Mouse (Mus musculus): ENCODE results near the gene Mrpl27. TPM values are rescaled to one million over a fixed set of nuclear protein-coding genes. Genes with fewer than 3 reads are reported as not detected.
"Not testable (repeated sequence)": the region's sequence is repeated elsewhere in the genome, so short reads cannot be mapped to it uniquely, and the experiment has no call there.

The Mrpl27 gene
- total RNA-seq, 2 experiments from 2014 or later = 63.7 to 66.4 TPM

DNA sequence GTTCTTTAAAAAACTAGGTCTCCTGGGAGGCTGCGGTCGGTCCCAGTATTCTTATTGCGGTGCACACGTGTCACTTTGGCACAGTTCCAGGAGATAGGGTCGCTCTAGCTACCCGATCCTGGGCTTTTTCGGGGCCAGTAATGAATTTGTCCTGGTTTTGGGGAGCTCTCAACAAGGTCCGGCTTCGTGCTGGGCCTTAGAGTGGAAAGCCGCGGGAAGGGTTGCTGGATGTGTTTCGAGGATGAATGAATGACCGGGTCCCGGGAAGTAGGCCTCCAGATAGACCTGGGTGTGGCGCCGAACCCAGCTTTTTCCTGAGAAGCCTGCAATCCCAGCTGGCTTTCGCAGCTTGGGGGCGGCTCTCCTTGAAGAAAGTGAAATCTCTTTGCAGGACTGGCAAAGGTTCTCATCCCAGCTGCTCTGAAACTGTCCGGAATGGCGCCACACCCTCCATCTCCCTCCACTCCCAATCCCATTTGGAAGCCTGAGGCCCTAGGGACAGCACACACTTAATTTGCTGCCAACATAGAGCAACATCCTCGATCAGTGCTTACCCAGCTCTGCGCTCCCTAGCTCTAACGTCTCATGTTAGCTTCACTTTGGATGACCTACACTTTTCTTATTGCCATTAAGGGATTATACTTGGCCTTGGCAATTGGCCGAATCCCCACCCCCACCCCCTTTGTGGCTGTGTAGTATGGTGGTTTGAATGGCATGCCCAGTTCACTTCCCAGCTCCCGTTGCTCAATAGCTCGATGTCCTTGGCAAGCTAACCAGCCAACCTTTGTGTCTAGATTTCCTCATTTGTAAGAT, 23.2 kb upstream of the Mrpl27 start:
- H3K27ac ChIP-seq = peak overlapping the region; percentile 65

DNA sequence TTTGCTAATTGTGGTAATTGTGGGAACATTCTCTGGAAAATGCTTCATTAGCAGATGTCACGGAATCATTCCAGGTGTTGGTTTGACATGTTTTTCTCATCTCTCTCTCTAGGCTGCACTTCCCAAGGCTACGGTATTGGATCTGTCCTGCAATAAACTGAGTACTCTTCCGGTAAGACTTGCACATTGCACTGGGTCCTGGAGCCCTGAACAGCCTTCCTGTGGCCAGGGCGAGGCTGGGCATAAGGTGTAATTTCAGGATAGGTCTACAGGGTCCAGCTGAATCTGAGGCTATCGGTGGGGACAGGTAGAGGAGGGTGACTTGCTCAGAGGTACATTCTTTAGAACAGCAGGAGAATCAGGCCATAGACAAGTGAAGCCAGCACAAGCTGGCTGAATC, 21.6 kb upstream of the Mrpl27 start:
- intact Hi-C loops (cut with DNase I) = loop anchor here (5.0 kb wide), 1 partner anchor 85 kb away; no protein-coding TSS in a partner anchor
- Histone ChIP-seq H3K27ac (no peak overlapping the region), H3K4me3 (no peak overlapping the region)
- no peak for TF ChIP-seq CTCF (IDR thresholded peaks at IDR 0.05)
- DNase-seq (ENCODE audit: extremely low spot score in 1 of 2, low spot score in 2 of 2) = no peak

More for the DNA sequence above, 23.2 kb upstream of the Mrpl27 start:
- H3K4me3 ChIP-seq = peak overlapping the region; percentile 92
- no peak for DNase-seq (ENCODE audit: extremely low spot score in 1 of 2, low spot score in 2 of 2)
- no peak for TF ChIP-seq CTCF (IDR thresholded peaks at IDR 0.05)
- intact Hi-C loops (cut with DNase I) = loop anchor here (5.0 kb wide), 1 partner anchor 87 kb away; no protein-coding TSS in a partner anchor

DNA sequence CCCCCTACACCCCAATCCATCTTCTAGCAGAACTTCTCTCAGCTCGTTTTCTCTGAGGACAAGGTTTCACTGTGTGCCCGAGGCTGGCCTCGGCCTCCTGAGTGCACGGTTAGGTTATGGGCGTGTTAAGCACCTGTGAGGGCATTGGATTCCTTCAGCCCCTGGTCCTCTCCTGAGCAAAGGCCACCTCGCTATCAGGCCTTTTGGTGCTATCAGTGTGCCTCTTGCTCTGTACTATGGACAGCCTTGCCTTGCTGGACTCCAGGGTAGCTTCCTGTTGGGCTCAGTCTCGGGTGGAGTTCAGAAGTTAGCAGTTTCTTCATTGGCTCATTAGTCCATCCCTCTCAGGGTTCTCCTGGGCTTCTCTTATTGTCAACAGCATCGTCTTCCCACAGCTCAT, 20.6 kb upstream of the Mrpl27 start:
- Histone ChIP-seq H3K27ac (no peak overlapping the region), H3K4me3 (no peak overlapping the region)
- intact Hi-C loops (cut with DNase I) = loop anchor here (5.0 kb wide), 1 partner anchor 84 kb away; no protein-coding TSS in a partner anchor
- TF ChIP-seq CTCF (IDR thresholded peaks at IDR 0.05) = no peak
- DNase-seq (ENCODE audit: extremely low spot score in 1 of 2, low spot score in 2 of 2) = no peak

DNA sequence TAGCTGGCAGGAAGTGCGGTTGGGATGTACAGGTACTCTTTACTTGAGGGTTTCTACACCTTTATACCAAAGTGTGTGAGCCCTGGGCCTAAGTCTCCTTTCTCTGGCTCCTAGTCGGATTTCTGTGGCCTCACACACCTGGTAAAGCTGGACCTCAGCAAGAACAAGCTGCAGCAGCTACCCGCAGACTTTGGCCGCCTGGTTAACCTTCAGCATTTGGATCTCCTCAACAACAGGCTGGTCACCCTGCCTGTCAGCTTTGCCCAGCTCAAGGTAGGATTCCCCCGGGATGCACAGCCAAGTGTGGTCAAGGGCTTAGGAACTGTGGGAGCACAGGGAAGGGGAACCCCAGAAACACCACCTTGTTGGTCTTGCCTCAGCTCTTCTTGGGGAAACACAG, 19.1 kb upstream of the Mrpl27 start:
- intact Hi-C loops (cut with DNase I) = loop anchor here (5.0 kb wide), 1 partner anchor 83 kb away; no protein-coding TSS in a partner anchor
- Histone ChIP-seq H3K27ac (no peak overlapping the region), H3K4me3 (no peak overlapping the region)
- TF ChIP-seq CTCF (IDR thresholded peaks at IDR 0.05) = no peak
- DNase-seq (ENCODE audit: extremely low spot score in 1 of 2, low spot score in 2 of 2) = no peak

DNA sequence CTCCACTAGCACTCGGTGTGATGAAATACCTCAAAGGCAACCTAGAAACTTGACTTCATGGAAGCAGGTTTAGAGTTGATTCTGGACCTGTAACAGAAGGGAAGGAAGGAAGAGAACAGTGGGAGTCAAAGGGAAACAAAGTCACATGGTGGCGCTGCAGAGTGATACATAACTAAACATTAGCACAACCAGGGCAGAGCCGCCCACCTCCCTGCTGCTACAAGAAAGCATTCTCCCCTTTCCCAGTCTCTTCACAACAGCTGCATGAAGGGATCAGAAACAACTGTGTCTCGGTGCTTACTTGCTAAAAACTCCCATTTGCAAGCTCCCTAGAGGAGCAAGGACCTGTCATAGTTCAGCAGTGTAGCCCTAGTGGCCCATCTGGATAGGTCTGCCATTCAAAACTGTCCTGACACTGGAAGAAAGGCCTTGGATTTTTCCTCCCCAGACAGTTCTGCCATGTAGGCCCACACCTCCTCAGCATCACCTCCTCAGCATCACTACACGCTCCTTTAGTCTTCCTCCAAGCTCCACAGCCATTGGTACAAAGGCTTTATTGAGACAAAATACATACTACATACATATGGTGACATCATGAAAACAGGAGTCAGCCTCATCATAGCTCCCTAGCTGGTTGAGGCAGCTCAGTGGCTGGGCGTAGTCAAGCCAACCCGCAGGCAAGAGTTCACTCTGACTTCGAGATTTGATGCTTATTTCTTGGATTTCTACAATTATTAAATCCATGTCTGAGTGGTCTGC, 8.9 kb upstream of the Mrpl27 start:
- intact Hi-C loops (cut with DNase I) = no loop called here
- H3K4me3 ChIP-seq = no peak overlapping the region
- no peak for DNase-seq (ENCODE audit: extremely low spot score in 1 of 2, low spot score in 2 of 2)
- no peak for TF ChIP-seq CTCF (IDR thresholded peaks at IDR 0.05)
- H3K27ac ChIP-seq = no peak overlapping the region

DNA sequence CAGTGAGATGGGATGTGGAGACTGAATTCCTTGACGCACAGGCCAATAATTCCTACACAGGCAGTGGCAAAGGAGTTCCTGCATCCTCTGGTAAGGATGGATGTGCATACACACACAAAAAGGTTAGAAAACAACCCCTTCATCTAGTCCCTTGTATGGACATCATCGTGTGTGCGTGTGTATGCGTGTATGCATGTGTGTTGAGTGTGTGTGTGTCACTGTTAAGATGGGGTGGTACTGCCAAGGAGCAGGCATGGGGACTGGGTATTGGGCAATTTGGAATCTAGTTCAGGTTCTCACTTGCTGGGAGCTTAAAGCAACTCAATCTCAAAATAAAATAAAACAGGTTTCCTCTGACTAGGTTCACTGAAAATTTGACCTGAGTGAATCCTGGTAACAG, 7.1 kb upstream of the Mrpl27 start:
- Histone ChIP-seq H3K4me3 (no peak overlapping the region), H3K27ac (no peak overlapping the region)
- intact Hi-C loops (cut with DNase I) = no loop called here
- no peak for TF ChIP-seq CTCF (IDR thresholded peaks at IDR 0.05)
- no peak for DNase-seq (ENCODE audit: extremely low spot score in 1 of 2, low spot score in 2 of 2)

DNA sequence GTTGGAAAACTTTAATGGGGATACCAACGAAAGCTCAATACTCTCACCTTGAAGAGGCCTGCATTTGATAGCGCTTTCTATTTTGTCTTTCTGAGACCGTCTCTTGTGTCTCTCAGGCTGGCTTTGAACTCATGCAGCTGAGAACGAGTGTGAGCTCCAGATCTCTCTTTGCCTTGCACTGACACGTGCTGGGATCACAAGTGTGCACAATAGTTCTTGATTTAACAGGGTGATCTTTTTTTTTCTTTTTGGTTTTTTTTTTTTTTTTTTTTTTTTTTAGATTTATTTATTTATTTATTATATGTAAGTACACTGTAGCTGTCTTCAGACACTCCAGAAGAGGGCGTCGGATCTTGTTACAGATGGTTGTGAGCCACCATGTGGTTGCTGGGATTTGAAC, 2.3 kb upstream of the Mrpl27 start:
- intact Hi-C loops (cut with DNase I); H3K27ac ChIP-seq; H3K4me3 ChIP-seq; DNase-seq (ENCODE audit: extremely low spot score in 1 of 2, low spot score in 2 of 2): not testable (repeated sequence)

DNA sequence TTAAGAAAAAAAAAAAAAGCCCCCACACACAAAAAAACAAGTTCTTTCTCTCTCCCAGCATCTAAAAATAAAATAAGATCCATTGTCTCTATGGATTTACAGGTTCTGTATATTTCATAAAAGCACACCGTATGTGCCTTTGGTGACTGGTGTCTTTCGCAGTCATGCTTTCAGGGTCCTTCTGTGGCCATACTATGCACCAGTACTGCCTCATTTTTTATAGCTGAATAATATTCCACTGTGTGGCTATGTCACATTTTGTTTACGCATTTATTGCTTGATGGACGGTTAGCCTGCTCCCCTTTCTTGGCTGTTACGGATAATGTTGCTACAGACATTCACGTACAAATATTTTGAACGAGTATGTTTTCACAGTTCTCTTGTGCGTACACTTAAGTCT, 594 bp upstream of the Mrpl27 start:
- no peak for DNase-seq (ENCODE audit: extremely low spot score in 1 of 2, low spot score in 2 of 2)
- no peak overlapping the region for H3K27ac ChIP-seq
- intact Hi-C loops (cut with DNase I) = no loop called here
- no peak for TF ChIP-seq CTCF (IDR thresholded peaks at IDR 0.05)
- H3K4me3 ChIP-seq = no peak overlapping the region

DNA sequence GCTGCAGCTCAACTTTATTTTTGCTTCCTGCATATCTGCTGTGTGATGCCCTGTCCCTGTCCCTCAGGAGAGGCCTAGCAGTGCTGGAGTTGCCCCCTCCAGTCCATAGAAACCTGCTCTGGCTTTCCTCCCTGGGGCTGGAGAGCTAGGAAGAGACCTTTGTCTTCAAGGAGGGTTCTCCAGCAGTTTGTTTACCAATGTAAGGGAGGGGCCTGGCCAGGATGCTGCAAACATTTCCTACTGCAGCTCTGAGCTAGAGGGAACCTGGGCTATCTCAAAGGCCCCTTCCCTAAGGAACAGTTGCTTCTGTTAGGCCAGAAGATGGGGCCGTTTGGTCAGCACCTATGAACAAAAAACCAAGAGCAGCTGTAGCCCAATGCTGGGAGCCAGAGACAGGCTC, 7.8 kb downstream of the Mrpl27 start:
- TF ChIP-seq CTCF (IDR thresholded peaks at IDR 0.05) = no peak
- no peak overlapping the region for H3K27ac ChIP-seq
- intact Hi-C loops (cut with DNase I) = no loop called here
- H3K4me3 ChIP-seq = no peak overlapping the region
- no peak for DNase-seq (ENCODE audit: extremely low spot score in 1 of 2, low spot score in 2 of 2)

DNA sequence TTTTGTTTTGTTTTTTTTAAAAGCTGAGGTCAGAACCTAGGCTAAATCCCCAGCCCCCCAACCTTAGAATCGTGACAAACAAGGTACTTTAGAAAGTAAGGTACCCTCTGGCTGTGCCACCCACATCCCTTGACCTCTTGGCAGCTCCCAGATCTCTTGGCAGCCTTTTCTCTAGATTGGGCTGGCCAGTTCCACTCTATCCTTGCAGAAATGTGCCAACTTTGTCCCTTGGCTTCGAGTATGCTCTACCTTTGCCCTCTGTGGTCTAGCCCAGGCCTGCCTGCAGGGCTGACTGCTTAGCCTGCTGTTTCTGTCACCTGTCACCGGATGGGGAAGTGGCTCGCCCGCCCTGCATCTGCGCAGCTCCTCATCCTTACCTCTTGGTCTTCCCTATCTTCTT, 11.7 kb downstream of the Mrpl27 start:
- no peak for DNase-seq (ENCODE audit: extremely low spot score in 1 of 2, low spot score in 2 of 2)
- intact Hi-C loops (cut with DNase I) = no loop called here

DNA sequence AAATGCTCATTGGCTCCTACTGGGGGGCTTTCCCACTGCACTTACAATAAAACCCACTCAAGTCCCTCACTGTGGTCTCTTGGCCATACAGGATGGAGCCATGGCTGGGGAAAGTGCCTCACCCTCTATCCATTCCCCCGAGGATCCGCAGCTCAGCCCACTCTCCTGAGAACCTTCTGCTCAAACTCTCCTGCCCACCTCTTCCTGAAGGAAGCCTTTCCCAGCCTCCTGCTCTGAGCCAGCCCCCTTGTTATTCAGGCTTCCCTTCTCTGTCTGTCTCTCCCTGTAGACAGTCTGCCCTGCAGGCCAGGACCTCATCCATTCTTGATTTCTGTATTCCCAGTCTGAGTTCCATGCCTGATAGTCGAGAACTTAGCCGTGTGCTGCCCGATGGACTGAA, 21.4 kb downstream of the Mrpl27 start:
- no peak for TF ChIP-seq CTCF (IDR thresholded peaks at IDR 0.05)
- Histone ChIP-seq H3K27ac (peak overlapping the region; percentile 46; the same call in 1 of the 2 replicates), H3K4me3 (no peak overlapping the region)
- intact Hi-C loops (cut with DNase I) = no loop called here
- no peak for DNase-seq (ENCODE audit: extremely low spot score in 1 of 2, low spot score in 2 of 2)

More for the DNA sequence above, 11.7 kb downstream of the Mrpl27 start:
- no peak for TF ChIP-seq CTCF (IDR thresholded peaks at IDR 0.05)
- Histone ChIP-seq H3K27ac (no peak overlapping the region), H3K4me3 (no peak overlapping the region)

DNA sequence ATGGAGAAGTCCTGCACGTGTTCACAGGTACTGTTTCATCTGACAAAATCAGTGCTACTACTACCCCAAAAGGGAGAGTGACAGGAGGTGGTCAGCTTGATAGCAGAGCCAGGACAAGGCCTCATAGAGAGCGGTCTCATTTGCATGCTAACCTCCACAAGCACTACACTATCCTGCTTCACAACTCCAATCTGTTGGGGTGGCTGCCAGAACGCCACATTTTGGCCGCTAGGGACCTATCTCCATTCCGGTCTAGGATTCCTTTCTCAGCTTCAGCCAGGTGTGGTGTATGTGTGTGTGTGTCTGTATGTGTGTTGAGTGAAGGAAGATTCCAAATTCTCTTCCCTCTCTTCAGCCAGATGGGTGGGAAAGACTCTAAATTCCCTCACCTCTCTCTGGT, 21.9 kb downstream of the Mrpl27 start:
- Histone ChIP-seq H3K4me3 (no peak overlapping the region), H3K27ac (peak overlapping the region; percentile 46; the same call in 1 of the 2 replicates)
- TF ChIP-seq CTCF (IDR thresholded peaks at IDR 0.05) = no peak; the same call in none of the 2 replicates
- DNase-seq (ENCODE audit: extremely low spot score in 1 of 2, low spot score in 2 of 2) = no peak
- intact Hi-C loops (cut with DNase I) = no loop called here
